Mouse (Mus musculus) spleen, postnatal 10 days (tissue): Measurements from ENCODE around the gene Trmt1.
A peak's percentile ranks its signal among the peaks of the same experiment; 100 is the strongest.

Experiments used
- DNase-seq, 2 experiments: peaks; one replicate each; pipeline ENCODE4 v3.0.0; 2021 to 2022; ENCODE audit warnings: low spot score in 2 of 2

Trmt1 gene

DNA sequence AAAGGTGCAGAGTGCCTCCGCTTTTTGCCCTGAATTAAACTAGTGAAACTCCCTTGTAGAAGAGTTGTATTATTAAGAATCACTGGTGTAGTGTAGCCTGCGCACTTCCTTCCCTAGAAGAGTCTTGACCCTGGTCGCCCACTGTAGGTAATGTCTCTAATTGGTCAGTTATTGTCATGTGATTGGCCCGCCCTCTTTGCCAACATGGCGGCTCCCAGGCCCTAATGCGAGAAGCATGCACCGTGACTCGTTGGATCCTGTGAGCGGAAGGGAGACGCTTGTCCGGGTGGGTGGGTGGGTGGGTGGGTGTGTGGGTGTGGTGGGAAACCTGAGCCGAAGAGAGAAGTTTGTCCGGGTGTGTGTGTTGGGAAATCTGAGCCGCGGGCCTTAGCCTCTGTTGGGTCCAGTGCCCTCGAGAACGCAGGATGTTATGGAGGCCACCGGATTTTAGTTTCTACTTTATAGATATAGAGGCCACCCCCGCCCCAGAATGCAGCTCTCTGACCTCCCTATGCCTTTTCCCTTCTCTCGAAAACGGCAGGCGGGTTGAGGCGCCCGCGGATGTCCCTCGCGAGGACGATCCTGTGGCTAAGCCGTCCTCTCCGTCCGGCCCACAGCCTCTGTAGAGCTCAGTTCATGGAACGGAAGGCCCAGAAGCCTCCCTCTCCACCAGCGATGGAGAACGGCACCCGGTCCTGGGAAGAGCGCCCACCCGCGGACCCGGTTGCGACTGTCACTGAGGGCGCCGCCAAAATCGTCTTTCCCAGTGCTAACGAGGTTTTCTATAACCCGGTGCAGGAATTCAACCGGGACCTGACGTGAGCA is 3.2 kb downstream of the Trmt1 start:
- DNase-seq = peak; percentile 82 to 91

DNA sequence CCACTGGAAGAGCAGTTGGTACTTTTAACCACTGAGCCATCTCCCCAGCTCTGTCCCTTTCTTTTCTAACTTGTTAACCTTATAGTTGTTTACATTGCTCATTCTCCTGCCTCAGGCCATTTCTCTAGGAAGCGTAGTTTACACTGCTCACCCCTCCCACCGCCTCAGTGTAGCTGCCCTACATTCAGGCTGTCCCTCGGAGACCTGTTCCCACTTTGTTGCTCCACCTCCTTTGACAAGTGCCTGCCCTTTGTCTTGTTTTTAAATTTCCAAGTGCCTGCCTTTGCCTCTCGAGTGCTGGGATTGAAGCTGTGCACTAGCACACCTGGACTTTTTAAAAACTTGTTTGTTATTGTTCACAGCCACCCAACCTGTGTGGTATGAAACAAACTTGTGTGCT is 7.2 kb downstream of the Trmt1 start:
- DNase-seq = no peak

DNA sequence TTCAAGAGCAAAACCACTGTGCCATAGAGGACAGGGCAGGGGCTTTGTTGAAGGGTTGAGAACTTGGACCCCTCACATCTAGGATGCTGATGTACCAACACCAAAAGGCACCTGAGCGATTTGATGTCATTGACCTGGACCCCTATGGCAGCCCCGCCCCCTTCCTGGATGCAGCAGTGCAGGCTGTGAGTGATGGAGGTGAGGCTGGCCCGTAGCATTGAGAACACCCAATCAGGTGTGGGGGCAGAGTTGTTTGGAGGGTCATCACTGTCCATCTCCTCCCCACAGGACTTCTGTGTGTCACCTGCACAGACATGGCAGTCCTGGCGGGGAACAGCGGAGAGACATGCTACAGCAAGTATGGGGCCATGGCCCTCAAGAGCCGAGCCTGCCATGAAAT is 9.0 kb downstream of the Trmt1 start:
- DNase-seq = peak in 1 of 2 experiments; percentile 12

DNA sequence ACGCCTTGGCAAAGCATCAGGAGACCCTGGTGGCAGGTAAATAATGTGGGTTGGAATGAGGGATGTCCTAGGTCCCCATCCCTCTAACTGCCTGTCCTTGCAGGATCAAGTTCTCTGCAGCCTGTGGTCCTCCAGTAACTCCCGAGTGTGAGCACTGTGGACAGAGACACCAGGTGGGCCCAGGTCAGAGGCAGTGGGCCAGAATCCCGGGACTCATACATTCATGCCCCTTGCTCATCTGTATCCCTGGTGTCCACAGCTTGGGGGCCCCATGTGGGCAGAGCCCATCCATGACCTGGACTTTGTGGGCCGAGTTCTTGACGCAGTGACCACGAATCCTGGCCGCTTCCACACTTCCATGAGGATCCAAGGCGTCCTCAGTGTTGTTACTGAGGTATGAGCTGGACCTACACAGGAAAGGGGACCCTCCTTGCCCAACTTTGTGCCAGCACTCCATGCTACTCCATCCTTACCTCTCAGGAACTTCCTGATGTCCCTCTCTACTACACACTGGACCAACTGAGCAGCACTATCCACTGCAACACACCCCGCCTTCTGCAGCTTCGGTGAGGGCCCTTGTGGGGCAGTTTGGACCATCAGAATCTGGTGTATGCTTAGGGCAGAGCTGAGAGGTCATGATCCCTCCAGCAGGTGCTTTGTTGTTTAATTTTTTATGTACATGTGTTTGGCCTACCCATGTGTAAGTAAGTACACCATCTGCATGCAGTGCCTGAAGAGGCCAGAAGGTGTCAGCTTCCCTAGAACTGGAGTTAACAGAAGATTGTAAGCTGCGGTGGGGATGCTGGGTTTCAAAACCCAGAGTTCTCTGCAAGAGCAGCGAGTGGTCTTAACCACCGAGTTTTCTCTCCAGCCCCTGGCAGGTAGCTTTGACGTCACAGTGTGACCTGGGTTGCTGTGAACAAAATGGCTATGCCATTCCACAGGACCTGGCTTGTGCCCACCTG is 11.3 kb downstream of the Trmt1 start:
- peak; percentile 57 to 86 for DNase-seq

DNA sequence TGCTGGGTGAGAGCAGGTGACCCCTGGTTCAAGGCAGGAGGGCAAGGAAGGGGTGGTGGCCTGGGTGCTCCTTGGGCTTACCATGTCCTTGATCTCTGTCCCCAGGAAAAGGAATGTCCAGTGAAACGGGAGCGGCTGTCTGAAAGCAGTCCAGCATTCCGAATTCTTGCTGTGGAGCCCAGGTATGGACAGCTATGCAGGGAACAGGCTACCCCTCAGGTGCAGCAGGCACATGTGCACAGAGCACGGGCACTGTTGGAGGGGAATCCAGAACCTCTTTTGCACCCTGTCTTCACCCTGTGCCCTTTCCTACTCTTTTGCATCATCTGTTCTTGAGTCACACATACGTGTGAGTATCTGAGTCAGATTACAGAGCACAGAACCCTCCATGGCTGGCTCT is 12.2 kb downstream of the Trmt1 start:
- DNase-seq = peak in 1 of 2 experiments; percentile 18

DNA sequence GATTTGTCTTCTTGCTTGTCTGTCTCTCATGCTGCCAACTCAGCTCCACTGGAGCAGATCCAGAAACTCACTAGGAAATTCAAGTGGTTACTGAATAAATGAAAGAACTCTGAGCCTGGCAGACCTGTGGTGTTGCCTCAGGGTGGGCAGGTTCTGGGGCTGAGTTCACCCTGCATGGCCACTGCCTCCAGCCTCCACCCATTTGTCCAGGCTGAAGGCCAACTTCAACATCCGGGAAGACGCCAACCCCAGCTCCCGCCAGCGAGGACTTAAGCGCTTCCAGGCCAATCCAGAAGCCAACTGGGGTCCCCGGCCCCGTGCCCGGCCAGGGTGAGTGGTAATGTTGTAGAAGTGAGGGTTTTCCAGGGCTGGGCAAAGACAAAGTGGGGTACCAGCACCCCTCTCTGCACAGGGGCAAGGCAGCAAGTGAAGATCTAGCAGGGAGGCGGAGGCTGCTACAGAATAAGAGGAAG is 12.9 kb downstream of the Trmt1 start:
- peak in 1 of 2 experiments; percentile 49 for DNase-seq

DNA sequence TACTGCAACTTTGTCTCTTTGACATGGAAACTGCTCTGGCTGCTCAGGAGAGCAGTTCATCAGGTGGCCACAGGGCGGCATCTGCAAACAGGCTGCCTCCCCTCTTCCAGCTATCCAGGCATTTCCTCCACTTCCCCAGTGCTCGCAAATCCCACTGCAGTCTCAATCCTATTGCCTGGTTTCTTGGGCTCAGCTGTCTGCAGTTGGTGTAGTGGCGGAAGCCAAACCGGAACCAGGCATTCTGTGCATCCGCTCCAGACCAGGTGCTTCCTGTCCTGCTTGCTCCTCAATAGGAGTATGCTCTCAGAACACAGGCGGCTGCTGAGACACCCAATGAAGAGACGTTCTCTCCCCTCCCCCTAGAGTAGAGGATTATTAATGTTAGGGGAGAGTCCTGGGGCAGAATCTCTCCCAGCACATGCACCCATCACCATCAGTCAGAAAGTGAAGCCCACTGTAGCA is 13.8 kb downstream of the Trmt1 start:
- peak; percentile 74 to 81 for DNase-seq

DNA sequence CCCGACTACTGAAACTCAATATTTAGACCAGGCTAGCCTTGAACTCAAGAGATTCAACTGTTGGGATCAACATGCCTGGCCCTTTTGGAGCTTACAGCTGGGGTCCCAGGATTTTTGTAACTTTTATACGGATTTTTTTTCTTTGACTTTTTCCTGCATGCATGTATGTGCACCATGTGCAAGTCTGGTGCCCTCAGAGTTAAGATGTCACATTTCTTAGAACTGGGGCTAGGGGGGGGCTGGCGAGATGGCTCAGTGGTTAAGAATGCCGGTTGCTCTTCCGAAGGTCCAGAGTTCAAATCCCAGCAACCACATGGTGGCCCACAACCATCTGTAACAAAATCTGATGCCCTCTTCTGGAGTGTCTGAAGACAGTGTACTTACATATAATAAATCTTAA is 14.4 kb downstream of the Trmt1 start:
- peak in 1 of 2 experiments; percentile 44 for DNase-seq

DNA sequence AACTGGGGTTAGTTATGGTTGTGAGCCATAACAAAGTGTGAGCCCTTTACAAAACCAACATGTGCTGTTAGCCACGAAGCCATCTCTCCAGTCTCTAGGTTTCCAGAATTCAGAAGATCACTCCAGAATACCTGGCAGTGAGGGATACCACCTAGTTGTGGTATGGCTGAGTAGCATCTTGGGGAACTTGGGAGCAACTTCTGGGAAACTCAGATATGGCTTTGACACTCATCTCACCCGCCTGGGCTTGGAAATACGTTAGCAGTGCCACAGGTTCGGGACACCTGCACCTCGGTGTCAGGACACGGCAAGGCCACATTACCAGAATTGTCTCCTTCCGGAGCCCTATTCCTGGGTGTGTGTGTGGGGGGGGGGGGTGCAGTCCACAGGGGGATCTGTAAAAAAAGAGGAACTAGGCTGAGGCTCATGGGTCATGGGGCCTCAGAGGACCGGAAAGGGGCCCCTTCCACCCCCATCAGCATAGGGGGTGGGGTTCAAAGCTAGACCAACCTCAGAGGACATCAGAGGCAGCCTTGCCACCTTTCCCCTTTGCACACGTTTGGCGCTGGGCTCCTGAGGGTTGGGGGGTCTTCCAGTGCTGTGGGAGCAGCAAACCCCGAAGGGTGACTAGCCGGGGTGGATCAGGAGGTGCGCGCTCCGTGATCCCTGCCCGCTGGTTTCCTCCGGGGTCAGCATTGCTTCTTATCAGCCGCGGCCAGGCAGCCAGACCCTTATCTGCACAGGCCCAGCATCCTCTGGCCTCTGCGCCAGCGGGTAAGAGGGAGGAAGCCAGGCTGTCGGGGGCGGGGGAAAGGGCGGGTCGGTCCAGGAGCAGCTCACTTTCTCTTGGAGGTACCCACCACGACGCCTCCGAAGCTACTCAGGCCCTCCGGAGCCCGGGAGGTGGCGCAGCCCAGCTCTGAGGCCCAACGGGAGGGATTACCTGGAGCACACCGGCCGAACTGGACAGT is 15.1 kb downstream of the Trmt1 start, which contains the start of gene Lyl1:
Gene Lyl1 (plus strand): TSS at position 517 of the 971 bp plus-strand sequence.
- peak; percentile 93 to 96 for DNase-seq

DNA sequence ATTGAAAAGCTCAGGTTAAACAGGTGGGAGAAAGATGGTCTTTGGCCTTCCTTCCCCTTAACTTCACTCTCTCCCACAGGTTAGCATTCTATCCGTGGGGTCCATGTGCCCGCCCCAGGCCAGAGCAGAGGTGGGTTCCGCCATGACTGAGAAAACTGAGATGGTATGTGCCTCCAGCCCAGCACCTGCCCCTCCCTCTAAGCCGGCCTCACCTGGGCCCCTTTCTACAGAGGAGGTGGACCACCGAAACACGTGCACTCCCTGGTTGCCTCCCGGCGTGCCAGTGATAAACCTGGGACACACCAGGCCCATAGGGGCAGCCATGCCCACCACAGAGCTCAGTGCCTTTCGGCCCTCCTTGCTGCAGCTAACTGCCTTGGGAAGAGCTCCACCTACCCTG is 16.5 kb downstream of the Trmt1 start:
- peak in 1 of 2 experiments; percentile 58 for DNase-seq

DNA sequence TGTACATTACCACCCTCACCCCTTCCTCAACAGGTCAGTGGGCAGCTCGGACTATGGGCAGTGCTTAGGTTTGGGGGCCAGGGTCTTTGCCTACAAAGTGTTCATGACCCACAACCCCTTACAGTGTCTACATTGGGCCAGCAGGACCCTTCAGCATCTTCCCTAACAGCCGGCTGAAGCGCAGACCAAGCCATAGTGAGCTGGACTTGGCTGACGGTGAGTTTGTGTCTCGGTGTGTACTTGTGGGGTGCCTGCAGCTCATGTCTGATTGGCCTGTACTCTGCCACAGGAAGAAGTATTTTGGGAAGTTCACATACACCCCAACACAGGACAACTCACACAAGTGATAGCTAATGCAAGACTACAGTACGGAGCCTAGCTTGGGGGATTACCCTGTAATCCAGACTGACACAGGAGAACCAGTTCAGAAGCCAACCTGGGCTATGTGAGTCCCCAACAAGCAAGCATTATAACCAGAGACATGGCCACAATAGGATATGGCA is 16.9 kb downstream of the Trmt1 start:
- DNase-seq = peak; percentile 46 to 73

DNA sequence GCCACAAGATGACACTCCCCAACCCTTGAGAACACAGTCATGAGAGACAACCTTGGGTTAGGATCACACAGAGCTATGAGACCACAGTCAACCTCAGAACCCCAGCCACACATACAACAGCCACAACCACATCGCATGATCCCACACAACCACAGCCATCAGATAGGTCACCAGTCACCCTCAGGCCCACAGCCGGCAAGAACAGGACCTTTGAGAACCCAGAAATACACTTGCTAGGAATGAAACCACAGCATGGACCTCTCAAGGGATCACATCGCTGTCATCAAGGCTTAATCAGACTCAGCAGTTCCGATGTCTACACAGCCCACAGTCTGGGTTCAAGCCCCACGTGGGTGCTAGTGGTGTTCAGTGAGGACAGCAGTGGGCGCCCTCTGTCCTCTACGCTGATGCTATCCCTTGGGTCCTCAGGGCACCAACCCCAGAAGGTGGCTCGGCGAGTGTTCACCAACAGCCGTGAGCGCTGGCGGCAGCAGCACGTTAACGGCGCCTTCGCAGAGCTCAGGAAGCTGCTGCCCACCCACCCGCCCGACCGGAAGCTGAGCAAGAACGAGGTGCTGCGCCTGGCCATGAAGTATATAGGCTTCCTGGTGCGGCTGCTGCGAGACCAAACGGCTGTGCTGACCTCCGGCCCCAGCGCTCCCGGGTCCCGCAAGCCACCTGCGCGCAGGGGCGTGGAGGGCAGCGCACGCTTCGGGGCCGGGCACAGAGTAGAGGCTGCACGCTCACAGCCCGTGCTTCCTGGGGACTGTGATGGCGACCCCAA is 17.6 kb downstream of the Trmt1 start:
- peak; percentile 63 to 67 for DNase-seq

DNA sequence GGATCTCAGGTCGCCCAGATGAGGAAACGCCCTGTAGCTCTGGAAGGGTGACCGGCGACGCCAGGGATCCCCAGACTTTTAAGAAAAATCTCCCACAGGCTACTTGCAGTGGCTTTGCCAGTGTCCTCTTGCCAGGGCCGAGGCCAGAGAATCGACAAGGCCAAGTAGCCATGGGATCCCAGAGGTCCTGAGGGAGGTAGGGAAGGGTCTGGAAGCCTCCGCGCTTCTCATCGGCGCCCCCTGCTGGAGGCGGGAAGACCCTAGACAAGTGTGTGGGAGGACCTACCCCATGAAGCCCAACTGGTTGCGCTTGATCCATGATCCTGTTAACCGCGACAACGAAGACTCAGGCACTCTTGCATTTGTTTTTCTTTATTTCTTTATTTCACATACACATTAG is 18.2 kb downstream of the Trmt1 start:
- DNase-seq = peak; percentile 90 to 94

DNA sequence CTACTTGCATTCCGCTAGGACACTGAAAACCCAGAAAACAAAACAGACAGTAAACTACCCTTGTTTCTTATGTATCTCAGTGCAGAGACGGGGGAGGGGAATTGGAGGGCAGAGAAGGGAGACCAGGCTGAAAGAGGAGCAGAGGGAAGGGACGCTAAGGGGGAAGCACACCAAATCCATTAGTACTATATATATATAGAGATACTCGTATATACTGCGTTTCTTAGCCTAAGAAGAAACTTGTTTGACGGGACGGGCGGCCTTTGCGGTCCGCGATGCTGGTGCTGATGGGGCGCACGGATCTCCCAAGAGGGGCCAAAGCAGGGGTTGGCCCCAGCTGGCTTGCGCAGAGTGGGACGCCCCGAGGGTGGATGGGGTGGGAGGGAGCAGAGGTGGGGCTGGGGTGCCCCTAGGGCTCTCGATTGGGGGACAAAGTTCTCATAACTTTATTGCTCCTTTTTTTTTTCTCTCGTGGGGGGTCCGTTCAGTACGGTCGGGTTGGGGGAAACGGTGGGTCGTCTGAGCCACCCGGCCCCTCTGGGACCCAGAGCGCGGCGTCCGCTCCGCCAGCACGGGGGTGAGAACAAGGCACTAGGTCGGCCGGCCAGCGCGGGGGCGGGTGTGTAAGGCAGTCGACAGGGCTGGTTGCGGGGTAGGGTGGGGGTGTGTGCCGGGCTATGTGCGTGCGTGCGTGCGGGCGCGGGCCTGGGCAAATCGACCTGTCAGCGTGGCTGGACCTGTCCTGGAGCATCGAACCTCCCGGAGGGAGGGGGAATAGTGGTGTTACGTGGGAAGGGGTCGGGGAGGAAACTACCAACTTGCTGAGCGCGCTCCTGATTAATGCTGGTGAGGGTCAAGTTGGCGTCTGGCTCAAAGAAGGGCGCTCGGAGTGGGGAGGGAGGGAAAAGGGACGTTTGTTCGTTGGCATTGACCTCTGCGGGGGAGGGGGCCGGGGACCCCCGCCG is 19.0 kb downstream of the Trmt1 start:
- DNase-seq = peak; percentile 80 to 82

DNA sequence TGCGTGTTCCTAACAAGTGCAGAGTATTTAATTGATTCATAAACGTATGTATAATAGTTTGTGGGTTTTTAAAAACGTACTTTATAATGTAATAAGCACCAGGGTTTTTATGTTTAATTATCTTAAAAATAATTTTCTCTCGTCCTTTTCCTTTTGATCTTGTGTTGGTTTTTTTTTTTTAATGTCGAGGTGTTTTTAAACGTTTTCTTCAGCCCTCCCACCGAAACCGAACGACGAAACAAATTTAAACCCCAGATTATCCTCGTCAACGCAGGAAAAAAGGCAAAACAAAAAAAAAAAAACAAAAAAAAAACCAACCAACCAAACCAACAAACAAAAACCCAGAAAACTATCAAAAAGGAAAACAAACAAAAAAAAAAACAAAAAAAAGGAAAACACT is 19.9 kb downstream of the Trmt1 start:
- no peak for DNase-seq

DNA sequence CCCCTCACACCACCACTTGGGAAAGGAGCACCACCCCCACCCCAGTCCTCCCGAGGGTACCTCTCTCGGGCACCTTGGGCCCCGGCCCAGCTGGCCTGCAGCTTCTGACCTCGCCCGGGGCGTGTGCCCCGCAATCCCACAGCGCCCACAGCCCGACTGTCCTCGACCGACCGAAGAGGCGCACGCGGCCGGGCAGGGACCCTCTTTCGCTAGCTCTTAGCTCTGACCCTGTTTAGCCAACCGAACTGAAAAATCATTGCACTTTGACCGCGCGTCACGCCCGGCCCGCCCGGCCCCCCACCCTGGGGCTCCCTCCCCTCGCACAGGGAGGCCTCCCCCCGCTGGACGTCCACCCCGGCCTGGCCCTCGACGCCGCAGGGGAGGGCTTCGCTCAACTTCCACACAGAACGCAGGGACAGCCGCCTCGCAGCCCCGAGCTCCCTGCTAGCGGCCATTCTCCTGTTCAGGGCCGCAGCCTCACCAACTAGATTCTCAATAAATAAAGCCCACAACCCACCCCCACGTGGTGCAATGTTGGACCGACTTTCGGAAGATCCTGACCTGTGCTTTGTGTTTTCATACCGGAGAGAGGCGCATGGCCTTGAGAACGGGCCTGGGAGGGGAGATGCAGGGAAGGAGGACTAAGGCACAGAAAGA is 20.6 kb downstream of the Trmt1 start:
- DNase-seq = peak; percentile 59 to 61

DNA sequence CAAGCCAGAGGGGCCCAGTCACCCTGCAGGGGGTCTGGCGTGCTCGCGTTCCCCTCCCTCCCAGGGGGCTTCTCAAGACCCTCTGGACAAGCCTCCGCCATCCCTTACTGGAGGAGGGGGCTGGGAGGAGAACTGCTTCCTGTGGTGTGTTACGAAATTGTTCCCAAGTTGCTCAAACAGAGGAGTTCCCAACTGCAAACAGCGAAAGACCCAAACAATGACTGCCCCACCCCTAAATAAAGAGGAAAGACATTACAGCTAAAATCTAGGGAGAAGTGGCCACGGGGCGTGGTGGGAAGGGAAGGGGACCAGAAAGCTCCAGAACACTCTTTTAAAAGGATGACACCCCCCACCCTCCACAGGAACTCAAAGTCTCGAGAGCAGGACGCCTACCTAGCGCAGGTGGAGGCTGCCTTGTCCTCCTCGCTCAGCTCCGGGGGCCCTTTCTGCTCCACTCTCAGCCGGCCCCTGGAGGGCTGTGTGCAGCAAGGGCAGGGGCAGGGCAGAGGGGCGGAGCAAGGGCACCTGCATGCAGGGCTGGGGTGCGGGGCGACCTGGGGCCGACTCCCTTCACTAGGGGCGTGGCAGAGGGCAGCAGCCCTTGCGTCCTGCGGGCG is 21.3 kb downstream of the Trmt1 start:
- DNase-seq = peak; percentile 76 to 85

DNA sequence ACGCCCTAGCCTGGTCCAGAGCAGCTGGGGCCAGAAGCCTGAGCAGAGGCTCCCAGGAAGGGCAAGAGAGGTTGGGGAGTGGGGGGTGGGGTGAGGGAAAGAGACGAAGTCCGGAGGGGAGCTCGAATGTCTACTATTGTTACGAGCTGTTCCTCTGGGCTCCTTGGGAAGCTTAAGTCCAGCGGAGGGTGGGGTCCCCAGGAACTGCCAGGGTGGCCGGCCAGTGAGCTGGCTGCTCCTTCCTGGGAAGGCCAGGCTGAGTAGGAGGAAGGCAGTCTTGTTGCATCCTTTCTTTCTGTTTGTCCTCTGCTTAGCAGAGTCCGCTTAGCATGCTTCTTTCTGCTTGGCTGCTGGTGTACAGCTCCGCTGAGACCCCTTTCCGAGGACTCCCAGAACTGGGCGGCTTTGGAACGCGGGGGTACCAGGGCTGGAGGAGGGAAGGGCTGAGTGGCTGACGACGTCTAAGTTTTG is 22.0 kb downstream of the Trmt1 start:
- peak in 1 of 2 experiments; percentile 44 for DNase-seq
